Mouse (Mus musculus): ENCODE results near the gene Vat1l.

- TF ChIP-seq ZC3H11A (IDR thresholded peaks at IDR 0.05; ENCODE audit: borderline replicate concordance, low read depth, low read length) (no peak), HCFC1 (IDR thresholded peaks at IDR 0.05; ENCODE audit: borderline replicate concordance, insufficient read depth, low read length) (no peak), ZNF384 (IDR thresholded peaks at IDR 0.05; ENCODE audit: low read depth, low read length) (no peak), MAFK (IDR thresholded peaks at IDR 0.05; ENCODE audit: insufficient read depth, low read depth, low read length) (no peak), CHD2 (IDR thresholded peaks at IDR 0.05; ENCODE audit: low read depth, low read length) (no peak)
Measured at GRCm38 (mm10) chr8:114222001-114222400, 16.6 kb downstream of the Vat1l start.
